Mouse (Mus musculus) MEL (cell line): ENCODE data around the gene Gm37240. TPM values are rescaled to one million over a fixed set of nuclear protein-coding genes. Genes with fewer than 3 reads are reported as not detected.
A peak's percentile ranks its signal among the peaks of the same experiment; 100 is the strongest.

Experiments used
- DNase-seq: peaks from one replicate; pipeline ENCODE4 v3.0.0; 2011; ENCODE audit warnings: low read depth, low spot score
- H3K27ac ChIP-seq: 2 replicates; pipeline ENCODE4 v1.5.1; 2012; ENCODE audit warnings: low read depth, mild to moderate bottlenecking, control low read depth, low read length, moderate library complexity; ENCODE audit not compliant: control insufficient read depth
- H3K27me3 ChIP-seq, 2 experiments: fragments of 150-350 bp in 1 of 2; sonication (generic) in 1 of 2; 2 replicates each; pipeline ENCODE4 v1.6.1; 2012; ENCODE audit warnings: low read length in 2 of 2, mild to moderate bottlenecking in 2 of 2, improper control_type of control experiment in 1 of 2, moderate library complexity in 1 of 2; ENCODE audit not compliant: insufficient read depth in 2 of 2, control insufficient read depth in 1 of 2
- H3K36me3 ChIP-seq, 2 experiments: 2 replicates each; pipeline ENCODE4 v1.6.1; 2012 to 2014; ENCODE audit warnings: low read length in 2 of 2, improper control_type of control experiment in 1 of 2, inconsistent platforms in 1 of 2, mild to moderate bottlenecking in 1 of 2; ENCODE audit not compliant: insufficient read depth in 2 of 2, control insufficient read depth in 1 of 2
- H3K4me1 ChIP-seq, 2 experiments: fragments of 150-350 bp in 1 of 2; sonication (generic) in 1 of 2; 2 replicates each; pipeline ENCODE4 v1.6.1; 2012; ENCODE audit warnings: low read length in 2 of 2, improper control_type of control experiment in 1 of 2, mild to moderate bottlenecking in 1 of 2; ENCODE audit not compliant: insufficient read depth in 2 of 2, control insufficient read depth in 1 of 2
- H3K4me3 ChIP-seq, 2 experiments: fragments of 150-350 bp in 1 of 2; sonication (generic) in 1 of 2; 2 replicates each; pipeline ENCODE4 v1.5.1; 2012; ENCODE audit warnings: low read depth in 2 of 2, low read length in 2 of 2, mild to moderate bottlenecking in 2 of 2, moderate library complexity in 2 of 2, control low read depth in 1 of 2, improper control_type of control experiment in 1 of 2; ENCODE audit not compliant: control insufficient read depth in 1 of 2, insufficient read depth in 1 of 2
- H3K79me2 ChIP-seq: 2 replicates; pipeline ENCODE4 v1.6.1; 2012; ENCODE audit warnings: mild to moderate bottlenecking, low read length, moderate library complexity; ENCODE audit not compliant: control insufficient read depth, poor library complexity, insufficient read depth
- H3K9ac ChIP-seq: 2 replicates; pipeline ENCODE4 v1.6.1; 2012; ENCODE audit warnings: low read depth, mild to moderate bottlenecking, control low read depth, low read length, moderate library complexity; ENCODE audit not compliant: control insufficient read depth, poor library complexity, severe bottlenecking
- H3K9me3 ChIP-seq: fragments of 150-350 bp; sonication (generic); replicated peaks from 2 replicates; pipeline ENCODE4 v1.6.1; 2012; ENCODE audit warnings: mild to moderate bottlenecking, low read length, improper control_type of control experiment, moderate library complexity; ENCODE audit not compliant: insufficient read depth
- BHLHE40 ChIP-seq: IDR thresholded peaks from 2 replicates; pipeline ENCODE4 v1.6.1; 2012; ENCODE audit warnings: low read depth, mild to moderate bottlenecking, inconsistent platforms, low read length, improper control_type of control experiment, borderline replicate concordance
- E2F4 ChIP-seq: IDR thresholded peaks from 2 replicates; pipeline ENCODE4 v1.6.1; 2011; ENCODE audit warnings: low read depth, low read length, improper control_type of control experiment, borderline replicate concordance
- ELF1 ChIP-seq: IDR thresholded peaks from 2 replicates; pipeline ENCODE4 v1.6.1; 2014; ENCODE audit warnings: low read depth, mild to moderate bottlenecking, inconsistent platforms, low read length, improper control_type of control experiment, moderate library complexity
- EP300 ChIP-seq, 2 experiments: IDR thresholded peaks; 2 replicates each; pipeline ENCODE4 v1.6.1; 2011; ENCODE audit warnings: improper control_type of control experiment in 2 of 2, low read length in 2 of 2, low read depth in 1 of 2, mild to moderate bottlenecking in 1 of 2
- ETS1 ChIP-seq: IDR thresholded peaks from 2 replicates; pipeline ENCODE4 v1.6.1; 2012; ENCODE audit warnings: low read depth, mild to moderate bottlenecking, inconsistent platforms, low read length, improper control_type of control experiment, moderate library complexity
- GABPA ChIP-seq: IDR thresholded peaks from 2 replicates; pipeline ENCODE4 v1.6.1; 2012; ENCODE audit warnings: low read depth, mild to moderate bottlenecking, inconsistent platforms, low read length, improper control_type of control experiment, moderate library complexity
- GATA1 ChIP-seq: IDR thresholded peaks from 2 replicates; pipeline ENCODE4 v1.6.1; 2011; ENCODE audit warnings: low read depth, low read length, improper control_type of control experiment
- KAT2A ChIP-seq: conservative IDR thresholded peaks from 2 replicates; pipeline ENCODE4 v1.6.1; 2012; ENCODE audit warnings: low read depth, low read length, improper control_type of control experiment, inconsistent platforms
- MAFK ChIP-seq: IDR thresholded peaks from 2 replicates; pipeline ENCODE4 v1.6.1; 2011; ENCODE audit warnings: low read depth, mild to moderate bottlenecking, low read length, improper control_type of control experiment, borderline replicate concordance
- MAZ ChIP-seq: IDR thresholded peaks from 2 replicates; pipeline ENCODE4 v1.6.1; 2012; ENCODE audit warnings: low read depth, mild to moderate bottlenecking, inconsistent platforms, low read length, improper control_type of control experiment
- MEF2A ChIP-seq: IDR thresholded peaks from 2 replicates; pipeline ENCODE4 v1.6.1; 2014; ENCODE audit warnings: low read depth, mild to moderate bottlenecking, inconsistent platforms, low read length, improper control_type of control experiment; ENCODE audit not compliant: poor library complexity, insufficient replicate concordance, severe bottlenecking; ENCODE audit errors: extremely low read depth
- MXI1 ChIP-seq: IDR thresholded peaks from 2 replicates; pipeline ENCODE4 v1.6.1; 2011; ENCODE audit warnings: mild to moderate bottlenecking, low read depth, low read length, improper control_type of control experiment
- NELFE ChIP-seq: IDR thresholded peaks from 2 replicates; pipeline ENCODE4 v1.6.1; 2011; ENCODE audit warnings: low read depth, low read length, improper control_type of control experiment
- NRF1 ChIP-seq: IDR thresholded peaks from 2 replicates; pipeline ENCODE4 v1.6.1; 2014; ENCODE audit warnings: low read depth, mild to moderate bottlenecking, inconsistent platforms, low read length, improper control_type of control experiment, moderate library complexity; ENCODE audit not compliant: poor library complexity, insufficient read depth, severe bottlenecking
- POLR2A ChIP-seq, 2 experiments: IDR thresholded peaks; 2 replicates each; pipeline ENCODE4 v1.6.1; 2011 to 2012; ENCODE audit warnings: low read length in 2 of 2, mild to moderate bottlenecking in 2 of 2, control low read depth in 1 of 2, improper control_type of control experiment in 1 of 2, low read depth in 1 of 2, moderate library complexity in 1 of 2; ENCODE audit not compliant: control insufficient read depth in 1 of 2, insufficient read depth in 1 of 2, poor library complexity in 1 of 2
- POLR2AphosphoS2 ChIP-seq: IDR thresholded peaks from 2 replicates; pipeline ENCODE4 v1.6.1; 2011; ENCODE audit warnings: low read length, improper control_type of control experiment
- RAD21 ChIP-seq: IDR thresholded peaks from 2 replicates; pipeline ENCODE4 v1.6.1; 2011; ENCODE audit warnings: mild to moderate bottlenecking, low read depth, low read length, improper control_type of control experiment
- RCOR1 ChIP-seq: IDR thresholded peaks from 2 replicates; pipeline ENCODE4 v1.6.1; 2012; ENCODE audit warnings: low read depth, mild to moderate bottlenecking, inconsistent platforms, low read length, improper control_type of control experiment
- SIN3A ChIP-seq: IDR thresholded peaks from 2 replicates; pipeline ENCODE4 v1.6.1; 2012; ENCODE audit warnings: low read length, improper control_type of control experiment, inconsistent platforms
- TAL1 ChIP-seq: IDR thresholded peaks from 2 replicates; pipeline ENCODE4 v1.6.1; 2012; ENCODE audit warnings: mild to moderate bottlenecking, inconsistent platforms, low read length, moderate library complexity, mixed read lengths
- TBP ChIP-seq: IDR thresholded peaks from 2 replicates; pipeline ENCODE4 v1.8.0; 2011; ENCODE audit warnings: low read depth, low read length, improper control_type of control experiment
- TCF12 ChIP-seq: IDR thresholded peaks from 2 replicates; pipeline ENCODE4 v1.6.1; 2014; ENCODE audit warnings: low read depth, mild to moderate bottlenecking, inconsistent platforms, low read length, improper control_type of control experiment, moderate library complexity
- UBTF ChIP-seq: IDR thresholded peaks from 2 replicates; pipeline ENCODE4 v1.6.1; 2012; ENCODE audit warnings: low read depth, mild to moderate bottlenecking, inconsistent platforms, low read length, improper control_type of control experiment, moderate library complexity, borderline replicate concordance; ENCODE audit not compliant: insufficient read depth
- USF2 ChIP-seq, 2 experiments: IDR thresholded peaks; 2 replicates each; pipeline ENCODE4 v1.6.1; 2011 to 2012; ENCODE audit warnings: improper control_type of control experiment in 2 of 2, low read length in 2 of 2, borderline replicate concordance in 1 of 2, inconsistent platforms in 1 of 2, low read depth in 1 of 2, mild to moderate bottlenecking in 1 of 2; ENCODE audit not compliant: insufficient read depth in 1 of 2
- polyA plus RNA-seq, 2 experiments: library from polyadenylated mRNA; stranded (reverse) in 1 of 2; unstranded in 1 of 2; fragments of >175 nt in 1 of 2; fragments of >200 nt in 1 of 2; gene quantifications; 2 replicates each; pipeline versions ENCODE4 v1.2.1 to v1.2.4; 2012; ENCODE audit warnings: low replicate concordance in 2 of 2, low read depth in 1 of 2; ENCODE audit not compliant: insufficient read length in 2 of 2, insufficient read depth in 1 of 2, missing spikeins in 1 of 2
- total RNA-seq: library from RNA; depleted of rRNA; stranded (reverse); fragments of 300-350 nt; gene quantifications from 2 replicates; pipeline ENCODE4 v1.2.3, GENCODE M21; 2012

Gm37240 gene
- total and polyA plus RNA-seq, 3 experiments: 0.04 TPM; not detected in 2

DNA sequence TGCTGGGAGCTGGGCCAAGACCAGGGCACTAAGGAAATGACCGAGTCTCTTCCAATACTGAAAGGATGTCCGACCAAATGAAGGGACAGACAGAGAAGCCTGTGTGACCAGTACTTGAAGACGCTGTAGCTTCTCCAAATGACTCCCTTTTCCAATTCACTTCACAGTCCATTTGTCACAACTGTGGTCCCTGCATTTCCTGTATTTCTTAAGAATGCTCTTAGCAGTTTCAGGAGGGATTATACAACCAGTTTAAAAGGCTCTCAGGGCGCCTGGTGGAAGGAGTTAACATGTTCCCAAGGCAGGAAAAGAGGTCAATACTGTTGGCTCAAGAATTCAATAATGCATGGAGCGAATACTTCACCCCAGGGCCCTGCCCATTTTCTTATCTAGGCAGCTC, 1414.4 kb downstream of the Gm37240 start:
- Histone ChIP-seq H3K4me3 (no peak overlapping the region), H3K27me3 (no peaks in the 10 kb centered on the region), H3K4me1 (peaks cover 20 to 56% of the 10 kb centered on the region in 2 experiments), H3K27ac (no peak overlapping the region), H3K79me2 (no peaks in the 10 kb centered on the region), H3K36me3 (peaks cover 0 to 53% of the 10 kb centered on the region in 2 experiments; a peak in 2 of 4 replicates), H3K9ac (no peak overlapping the region), H3K9me3 (no peaks in the 10 kb centered on the region)
- TF ChIP-seq NRF1 (no peak), POLR2A (IDR thresholded peaks at IDR 0.05; ENCODE audit: control insufficient read depth in 1 of 2, insufficient read depth in 1 of 2, low read depth in 1 of 2, low read length in 2 of 2, poor library complexity in 1 of 2) (no peak)
- DNase-seq: no peak

DNA sequence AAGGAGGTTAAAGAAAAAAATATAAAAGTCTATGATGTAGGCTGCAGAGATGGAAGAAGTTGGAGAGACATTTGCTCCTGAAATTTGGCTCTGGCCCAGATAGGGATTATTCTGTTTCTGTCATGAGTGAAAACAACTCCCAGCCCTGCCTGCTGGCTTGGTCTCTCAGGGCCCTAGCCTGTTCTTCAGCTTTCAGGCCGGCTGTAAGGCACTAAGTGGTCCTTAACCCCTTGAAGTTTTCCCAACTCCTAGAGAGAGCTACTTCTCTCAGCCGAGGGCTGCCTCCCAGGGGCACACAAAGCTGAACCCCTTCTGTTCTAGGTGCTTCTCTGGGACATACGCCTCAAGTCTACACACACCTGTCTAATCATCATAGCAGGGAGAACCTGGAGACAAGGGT, 1414.8 kb downstream of the Gm37240 start:
- Histone ChIP-seq H3K79me2 (no peaks in the 10 kb centered on the region), H3K9me3 (no peaks in the 10 kb centered on the region), H3K4me1 (peaks cover 20 to 57% of the 10 kb centered on the region in 2 experiments), H3K9ac (no peak overlapping the region), H3K36me3 (peaks cover 0 to 54% of the 10 kb centered on the region in 2 experiments; a peak in 2 of 4 replicates), H3K27ac (no peak overlapping the region), H3K4me3 (no peak overlapping the region), H3K27me3 (no peaks in the 10 kb centered on the region)
- DNase-seq: no peak
- TF ChIP-seq MXI1 (no peak), UBTF (no peak), MAZ (no peak), GATA1 (no peak), NRF1 (no peak), POLR2AphosphoS2 (no peak), GABPA (no peak), ETS1 (no peak), ELF1 (no peak)

DNA sequence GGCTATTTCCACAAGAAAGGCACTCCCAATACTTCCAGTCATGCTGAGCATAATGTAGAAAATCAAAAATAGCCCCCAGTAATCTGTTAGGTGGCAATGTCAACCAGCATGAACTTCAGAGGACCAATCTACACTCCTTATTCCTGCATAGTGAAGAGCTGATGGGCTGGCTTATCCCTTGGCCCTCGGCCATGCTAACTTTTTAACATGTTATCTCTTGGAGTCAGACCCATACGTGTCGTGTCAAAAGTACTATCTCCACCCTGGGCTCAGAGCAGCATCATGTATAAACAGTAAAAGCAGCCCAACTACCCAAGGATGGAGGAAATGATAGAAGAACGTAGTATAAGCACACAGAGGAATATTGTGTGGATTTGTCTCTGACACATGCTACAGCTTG, 1416.2 kb downstream of the Gm37240 start:
- peaks cover 23 to 63% of the 10 kb centered on the region in 2 experiments for H3K4me1 ChIP-seq
- peak overlapping the region in 1 of 2 experiments; percentile 3; a peak in 1 of 4 replicates for H3K4me3 ChIP-seq
- H3K27me3 ChIP-seq: no peaks in the 10 kb centered on the region
- no peak overlapping the region for H3K9ac ChIP-seq
- H3K36me3 ChIP-seq: peaks cover 0 to 56% of the 10 kb centered on the region in 2 experiments; a peak in 2 of 4 replicates
- DNase-seq: peak; percentile 93
- no peaks in the 10 kb centered on the region for H3K79me2 ChIP-seq
- TF ChIP-seq KAT2A (no peak), MXI1 (peak; percentile 45; the same call in 1 of the 2 replicates), SIN3A (peak; percentile 79), ETS1 (peak; percentile 94), ELF1 (no peak), E2F4 (no peak), GATA1 (peak; percentile 97), TBP (peak; percentile 55; the same call in 1 of the 2 replicates), TAL1 (peak; percentile 94), MAFK (peak; percentile 45; the same call in 1 of the 2 replicates), USF2 (IDR thresholded peaks at IDR 0.05; ENCODE audit: borderline replicate concordance in 1 of 2, insufficient read depth in 1 of 2, low read depth in 1 of 2, low read length in 2 of 2) (no peak), EP300 (IDR thresholded peaks at IDR 0.05; ENCODE audit: low read depth in 1 of 2, low read length in 2 of 2) (peak; percentile 95), RAD21 (no peak), MAZ (no peak), RCOR1 (peak; percentile 79; the same call in 1 of the 2 replicates), NELFE (no peak), MEF2A (no peak), BHLHE40 (peak; percentile 73; the same call in 1 of the 2 replicates), TCF12 (peak; percentile 96)
- no peaks in the 10 kb centered on the region for H3K9me3 ChIP-seq
- peak overlapping the region; percentile 54 for H3K27ac ChIP-seq
